Mouse (Mus musculus) heart, postnatal 14 days (tissue): ENCODE results near the gene Prkcb. TPM values are rescaled to one million over a fixed set of nuclear protein-coding genes. Genes with fewer than 3 reads are reported as not detected.

Experiments
- DNase-seq, 2 experiments: peaks; one replicate each; pipeline ENCODE4 v3.0.0; 2021 to 2022
- intact Hi-C: fragments of 180-260 bp; cut with DNase I; formaldehyde crosslinking; loops from one replicate; pipeline ENCODE4 v1.15.1; 2025
- total RNA-seq, 2 experiments: library from RNA; stranded (reverse); gene quantifications; 2 replicates each; pipeline ENCODE4 v1.2.3; 2021

Gene Prkcb
- total RNA-seq, 2 experiments from 2014 or later = 4.0 to 9.8 TPM

GRCm38 (mm10) chr7:122630386-122630785, 341.8 kb downstream of the Prkcb start:
- no peak for DNase-seq
- intact Hi-C loops = no loop called here

- no peak for DNase-seq
- intact Hi-C loops = no loop called here
These were observed 342.6 kb downstream of the Prkcb start for GRCm38 (mm10) chr7:122631151-122631550.

GRCm38 (mm10) chr7:122632946-122633345, 344.4 kb downstream of the Prkcb start:
- intact Hi-C loops = no loop called here
- DNase-seq = no peak

GRCm38 (mm10) chr7:122633463-122633862, 344.9 kb downstream of the Prkcb start:
- no peak for DNase-seq
- intact Hi-C loops = no loop called here

- no peak for DNase-seq
- intact Hi-C loops = no loop called here
These were observed 355.1 kb downstream of the Prkcb start for GRCm38 (mm10) chr7:122643676-122644075.

- DNase-seq = no peak
- intact Hi-C loops = no loop called here
These were observed 360.8 kb downstream of the Prkcb start for GRCm38 (mm10) chr7:122649306-122649705.

- DNase-seq = no peak
- intact Hi-C loops = no loop called here
These were observed 364.0 kb downstream of the Prkcb start for GRCm38 (mm10) chr7:122652523-122652922.

GRCm38 (mm10) chr7:122656671-122657070, 368.1 kb downstream of the Prkcb start:
- intact Hi-C loops = no loop called here
- DNase-seq = no peak

- intact Hi-C loops = no loop called here
- DNase-seq = no peak
These were observed 369.0 kb downstream of the Prkcb start for GRCm38 (mm10) chr7:122657423-122658126.

- no peak for DNase-seq
- intact Hi-C loops = loop anchor here (2.0 kb wide), 1 partner anchor 195 kb away; no protein-coding TSS in a partner anchor
These were observed 376.9 kb downstream of the Prkcb start for GRCm38 (mm10) chr7:122665311-122666049.

GRCm38 (mm10) chr7:122667903-122668302, 379.4 kb downstream of the Prkcb start:
- DNase-seq = peak in 1 of 2 experiments; percentile 18
- intact Hi-C loops = loop anchor here (2.0 kb wide), 2 partner anchors 197 to 253 kb away; no protein-coding TSS in a partner anchor

- DNase-seq = no peak
- intact Hi-C loops = loop anchor here (5.0 kb wide), 2 partner anchors 178 to 237 kb away; no protein-coding TSS in a partner anchor
These were observed 381.9 kb downstream of the Prkcb start, which contains the start of gene Cacng3 for GRCm38 (mm10) chr7:122670442-122670872. Cacng3 (plus strand) TSS chr7:122670492.

- peak; percentile 93 to 96 for DNase-seq
- intact Hi-C loops = loop anchor here (5.0 kb wide), 2 partner anchors 179 to 236 kb away; no protein-coding TSS in a partner anchor
These were observed 382.5 kb downstream of the Prkcb start for GRCm38 (mm10) chr7:122670873-122671641.

GRCm38 (mm10) chr7:122672981-122673380, 384.4 kb downstream of the Prkcb start:
- no peak for DNase-seq
- intact Hi-C loops = loop anchor here (5.0 kb wide), 2 partner anchors 181 to 234 kb away; no protein-coding TSS in a partner anchor

- intact Hi-C loops = no loop called here
- no peak for DNase-seq
These were observed 386.7 kb downstream of the Prkcb start for GRCm38 (mm10) chr7:122675207-122675606.

Other genes starting within 250 kb of the Prkcb start
- 10 to 100 TPM; 33.0 to 39.6 TPM for gene Ubfd1, start 221.6 kb upstream of the Prkcb start, total RNA-seq
- gene Ears2, start 221.5 kb upstream of the Prkcb start, total RNA-seq = 10 to 100 TPM; 10.0 to 12.6 TPM
- gene Ndufab1, start 186.9 kb upstream of the Prkcb start, total RNA-seq = 1,000 to 10,000 TPM; 1,455 to 1,530 TPM
- gene Palb2, start 155.8 kb upstream of the Prkcb start, total RNA-seq = 1 to 10 TPM in 1 of 2 experiments, under 1 TPM in 1; 1.00 to 1.0 TPM
- gene Dctn5, start 155.7 kb upstream of the Prkcb start, total RNA-seq = 10 to 100 TPM; 30.3 to 32.3 TPM
- gene Plk1, start 129.3 kb upstream of the Prkcb start, total RNA-seq = 1 to 10 TPM; 4.1 to 5.9 TPM
- gene Ern2, start 102.5 kb upstream of the Prkcb start, total RNA-seq = not detected
- gene Chp2, start 69.3 kb upstream of the Prkcb start, total RNA-seq = 1 to 10 TPM; 2.0 to 3.3 TPM